Mouse (Mus musculus): ENCODE data around the gene Tmem41a. TPM values are rescaled to one million over a fixed set of nuclear protein-coding genes. Genes with fewer than 3 reads are reported as not detected.

The Tmem41a gene
- polyA plus RNA-seq, 1 experiment from 2014 or later, result 68.5 TPM

- H3K4me1 ChIP-seq (replicated peaks; ENCODE audit: control insufficient read depth, insufficient read depth, low read length), result no peaks in the 10 kb centered on the region
- no peak for ATAC-seq (replicated peaks; ENCODE audit: low FRiP score, low TSS enrichment, low read depth)
- no peak overlapping the region for H3K4me2 ChIP-seq (ENCODE audit: low read length)
- H3K27ac ChIP-seq (ENCODE audit: low read depth), result no peak overlapping the region
- DNase-seq (ENCODE audit: low spot score), result no peak
- no peak overlapping the region for H3K4me3 ChIP-seq (ENCODE audit: low read depth, low read length)
- H3K9ac ChIP-seq (ENCODE audit: low read length), result no peak overlapping the region
- no peaks in the 10 kb centered on the region for H3K9me3 ChIP-seq (ENCODE audit: control insufficient read depth, low read length)
- H3K36me3 ChIP-seq (ENCODE audit: control insufficient read depth, insufficient read depth, low read length), result 0 out of 2 replicates have a peak, but pooled peaks cover 3% of the 10 kb centered on the region
- 69% methylated on average over 2 of the region's 2 CpGs for WGBS
- no peaks in the 10 kb centered on the region for H3K27me3 ChIP-seq (replicated peaks; ENCODE audit: control insufficient read depth, insufficient read depth, low read length)
Measured at GRCm38 (mm10) chr16:21887601-21888000, 59.8 kb downstream of the Tmem41a start.

Other genes with a start within 250 kb of the Tmem41a start
- gene Ehhadh, start 159.7 kb downstream of the Tmem41a start, polyA plus RNA-seq (2014; fragmentation: Nextera tagmentation; extraction: Ambion mirVana), result 4.2 and 4.8 TPM in 2 replicates
- gene Map3k13, start 153.2 kb downstream of the Tmem41a start, polyA plus RNA-seq (2014; fragmentation: Nextera tagmentation; extraction: Ambion mirVana), result 1.4 and 1.7 TPM in 2 replicates
- 7.5 and 8.7 TPM in 2 replicates for gene Liph, start 48.1 kb upstream of the Tmem41a start, polyA plus RNA-seq (2014; fragmentation: Nextera tagmentation; extraction: Ambion mirVana)
- 45.9 and 47.5 TPM in 2 replicates for gene Senp2, start 61.9 kb upstream of the Tmem41a start, polyA plus RNA-seq (2014; fragmentation: Nextera tagmentation; extraction: Ambion mirVana)
- 139 and 152 TPM in 2 replicates for gene Igf2bp2, start 215.7 kb upstream of the Tmem41a start, polyA plus RNA-seq (2014; fragmentation: Nextera tagmentation; extraction: Ambion mirVana)